Mouse (Mus musculus) intestine, embryonic 14.5 days (tissue): Measurements from ENCODE around the gene Sigmar1. TPM values are rescaled to one million over a fixed set of nuclear protein-coding genes. Genes with fewer than 3 reads are reported as not detected.

ENCODE experiments used
- ATAC-seq: fragments of 200-750 bp; cut with Nextera tagmentation; replicated peaks from 2 replicates; pipeline ENCODE4 v1.8.0; 2017; ENCODE audit warnings: low read depth, moderate number of reproducible peaks, moderate TSS enrichment, moderate library complexity; ENCODE audit not compliant: low FRiP score, low TSS enrichment
- DNase-seq: peaks from one replicate; pipeline ENCODE4 v3.0.0-alpha.2; 2018; ENCODE audit warnings: low spot score
- H3K27ac ChIP-seq: fragments of 300-500 bp; sonication (generic); 2 replicates; pipeline ENCODE4 v1.5.1; 2014; ENCODE audit warnings: low read depth, mild to moderate bottlenecking, control low read depth
- H3K27me3 ChIP-seq: fragments of 300-500 bp; sonication (generic); replicated peaks from 2 replicates; pipeline ENCODE4 v1.6.1; 2014; ENCODE audit warnings: low read length, control low read depth; ENCODE audit not compliant: control insufficient read depth, insufficient read depth
- H3K36me3 ChIP-seq: fragments of 300-500 bp; sonication (generic); 2 replicates; pipeline ENCODE4 v1.6.1; 2014; ENCODE audit warnings: low read length, control low read depth; ENCODE audit not compliant: control insufficient read depth, insufficient read depth
- H3K4me1 ChIP-seq: fragments of 300-500 bp; sonication (generic); replicated peaks from 2 replicates; pipeline ENCODE4 v1.6.1; 2014; ENCODE audit warnings: low read length, control low read depth, mixed read lengths; ENCODE audit not compliant: control insufficient read depth, insufficient read depth
- H3K4me2 ChIP-seq: fragments of 300-500 bp; sonication (generic); 2 replicates; pipeline ENCODE4 v1.6.1; 2014; ENCODE audit warnings: low read length
- H3K4me3 ChIP-seq: fragments of 300-500 bp; sonication (generic); 2 replicates; pipeline ENCODE4 v1.5.1; 2014; ENCODE audit warnings: low read depth, low read length, control low read depth, mixed read lengths
- H3K9ac ChIP-seq: fragments of 300-500 bp; sonication (generic); 2 replicates; pipeline ENCODE4 v1.6.1; 2014; ENCODE audit warnings: mild to moderate bottlenecking, low read length
- H3K9me3 ChIP-seq: fragments of 300-500 bp; sonication (generic); 2 replicates; pipeline ENCODE4 v1.6.1; 2016; ENCODE audit warnings: low read length, control low read depth; ENCODE audit not compliant: control insufficient read depth
- WGBS: fragments of 180-500 bp; shearing (Covaris S2); extraction: QIAGEN DNeasy Blood & Tissue Kit; methylation state at CpG from one replicate; pipeline ENCODE4 v1.1.7; 2014; 5-methylcytosine and 5-hydroxymethylcytosine counted together
- polyA plus RNA-seq: library from polyadenylated mRNA; unstranded; fragments of >200 nt; fragmentation: Nextera tagmentation; extraction: Ambion mirVana; gene quantifications from 2 replicates; pipeline ENCODE4 v1.2.1, GENCODE M21; 2014

Sigmar1 gene
- polyA plus RNA-seq, 1 experiment from 2014 or later, result 113 TPM

- peaks cover 38% of the 10 kb centered on the region for H3K4me1 ChIP-seq
- H3K9me3 ChIP-seq, result no peaks in the 10 kb centered on the region
- peak overlapping the region; percentile 86 for H3K27ac ChIP-seq
- peak overlapping the region; percentile 73 for H3K4me2 ChIP-seq
- peaks cover 10% of the 10 kb centered on the region; the same call in 1 of the 2 replicates for H3K36me3 ChIP-seq
- WGBS, result 21% methylated on average over 6 of the region's 6 CpGs
- DNase-seq (no peak), ATAC-seq (no peak)
- no peaks in the 10 kb centered on the region for H3K27me3 ChIP-seq
- peak overlapping the region; percentile 49 for H3K4me3 ChIP-seq
- H3K9ac ChIP-seq, result peak overlapping the region; percentile 52
Observed at GRCm38 (mm10) chr4:41759656-41760287, 3.8 kb upstream of the Sigmar1 start.

GRCm38 (mm10) chr4:41759206-41759605 is 3.2 kb upstream of the Sigmar1 start:
- peak; percentile 47 for DNase-seq
- Histone ChIP-seq H3K9me3 (no peaks in the 10 kb centered on the region), H3K4me1 (peaks cover 40% of the 10 kb centered on the region), H3K4me3 (no peak overlapping the region), H3K4me2 (no peak overlapping the region), H3K9ac (no peak overlapping the region), H3K27me3 (no peaks in the 10 kb centered on the region), H3K36me3 (peaks cover 10% of the 10 kb centered on the region; the same call in 1 of the 2 replicates), H3K27ac (no peak overlapping the region)
- WGBS, result 81% methylated on average over 9 of the region's 9 CpGs
- ATAC-seq, result no peak

GRCm38 (mm10) chr4:41758701-41759100 is 2.7 kb upstream of the Sigmar1 start:
- Histone ChIP-seq H3K9me3 (no peaks in the 10 kb centered on the region), H3K27me3 (no peaks in the 10 kb centered on the region), H3K36me3 (peaks cover 10% of the 10 kb centered on the region; the same call in 1 of the 2 replicates), H3K4me1 (peaks cover 40% of the 10 kb centered on the region), H3K4me2 (no peak overlapping the region), H3K9ac (no peak overlapping the region), H3K4me3 (no peak overlapping the region), H3K27ac (no peak overlapping the region)
- no peak for ATAC-seq
- DNase-seq, result no peak
- WGBS, result 93% methylated on average over 4 of the region's 4 CpGs

- 76% methylated on average over 11 of the region's 11 CpGs for WGBS
- H3K4me1 ChIP-seq, result peaks cover 40% of the 10 kb centered on the region
- H3K27ac ChIP-seq, result no peak overlapping the region
- no peaks in the 10 kb centered on the region for H3K27me3 ChIP-seq
- H3K4me3 ChIP-seq, result no peak overlapping the region
- ATAC-seq (no peak), DNase-seq (no peak)
- no peak overlapping the region for H3K4me2 ChIP-seq
- H3K9ac ChIP-seq, result no peak overlapping the region
- peaks cover 10% of the 10 kb centered on the region; the same call in 1 of the 2 replicates for H3K36me3 ChIP-seq
- H3K9me3 ChIP-seq, result no peaks in the 10 kb centered on the region
Observed at GRCm38 (mm10) chr4:41758021-41758420, 2.1 kb upstream of the Sigmar1 start.

- Histone ChIP-seq H3K27ac (no peak overlapping the region), H3K9ac (no peak overlapping the region)
- no peak for DNase-seq
Observed at GRCm38 (mm10) chr4:41757321-41757720, 1.4 kb upstream of the Sigmar1 start.

GRCm38 (mm10) chr4:41756440-41756839 is 483 bp upstream of the Sigmar1 start:
- Histone ChIP-seq H3K4me3 (peak overlapping the region; percentile 79), H3K9me3 (no peaks in the 10 kb centered on the region), H3K27ac (no peak overlapping the region), H3K27me3 (no peaks in the 10 kb centered on the region), H3K4me2 (peak overlapping the region; percentile 77), H3K4me1 (peaks cover 27% of the 10 kb centered on the region), H3K36me3 (peaks cover 10% of the 10 kb centered on the region; the same call in 1 of the 2 replicates), H3K9ac (peak overlapping the region; percentile 71)
- whole genome bisulfite sequencing, result 77% methylated on average over 8 of the region's 8 CpGs
- ATAC-seq, result no peak
- no peak for DNase-seq

More at GRCm38 (mm10) chr4:41757321-41757720, 1.4 kb upstream of the Sigmar1 start:
- Histone ChIP-seq H3K4me2 (no peak overlapping the region), H3K36me3 (peaks cover 10% of the 10 kb centered on the region; the same call in 1 of the 2 replicates), H3K27me3 (no peaks in the 10 kb centered on the region), H3K9me3 (no peaks in the 10 kb centered on the region), H3K4me1 (peaks cover 36% of the 10 kb centered on the region), H3K4me3 (no peak overlapping the region)
- 92% methylated on average over 13 of the region's 13 CpGs for WGBS
- ATAC-seq, result no peak

GRCm38 (mm10) chr4:41754797-41755337 is 1.1 kb downstream of the Sigmar1 start, which contains the start of gene Galt:
Gene Galt, plus strand, starts transcription at chr4:41755228.
- peak within 1 kb of the TSS; percentile 77 for H3K4me2 ChIP-seq
- peak; percentile 56 for ATAC-seq
- peak within 1 kb of the TSS; percentile 79 for H3K4me3 ChIP-seq
- H3K36me3 ChIP-seq, result peaks cover 10% of the 10 kb centered on the region; the same call in 1 of the 2 replicates
- WGBS, result 11% methylated on average over 14 of the region's 14 CpGs
- H3K9me3 ChIP-seq, result no peaks in the 10 kb centered on the region
- H3K27ac ChIP-seq, result peak within 1 kb of the TSS; percentile 85
- peaks cover 17% of the 10 kb centered on the region for H3K4me1 ChIP-seq
- H3K9ac ChIP-seq, result peak within 1 kb of the TSS; percentile 71
- no peaks in the 10 kb centered on the region for H3K27me3 ChIP-seq
- DNase-seq, result no peak

DNA sequence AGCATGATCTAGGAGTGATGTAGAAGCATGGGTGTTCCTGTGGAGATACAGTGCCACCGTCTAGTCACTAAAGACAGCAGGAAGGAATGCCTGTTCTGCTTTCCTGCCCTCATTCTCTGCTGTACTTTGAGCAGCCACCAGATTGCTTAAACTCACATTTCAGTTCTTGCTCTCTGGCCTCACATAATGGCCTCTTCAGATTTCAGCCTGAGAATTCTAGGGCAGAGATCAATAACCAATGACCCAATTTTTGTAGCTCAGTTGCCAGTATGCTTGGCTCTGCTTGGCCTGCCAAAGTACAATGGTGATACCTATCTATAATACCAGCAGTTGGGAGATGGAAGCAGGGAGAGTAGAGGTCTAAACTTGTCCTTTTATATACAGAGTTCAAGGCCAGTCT is 10.9 kb downstream of the Sigmar1 start:
- no peak for ATAC-seq
- Histone ChIP-seq H3K9me3 (peaks cover 14% of the 10 kb centered on the region; the same call in 1 of the 2 replicates), H3K27me3 (no peaks in the 10 kb centered on the region), H3K36me3 (no peaks in the 10 kb centered on the region), H3K4me1 (peaks cover 5% of the 10 kb centered on the region), H3K9ac (no peak overlapping the region), H3K4me3 (no peak overlapping the region), H3K4me2 (no peak overlapping the region), H3K27ac (no peak overlapping the region)
- WGBS, result 72% methylated on average over 1 of the region's 1 CpGs
- no peak for DNase-seq
